Mouse (Mus musculus) mesoderm, embryonic 11.5 days (tissue): Measurements from ENCODE around the gene Cdk9.

Experiments used
- DNase-seq: peaks from one replicate; pipeline ENCODE4 v3.0.0-alpha.2; 2012; ENCODE audit warnings: low read depth, low spot score

The Cdk9 gene

DNA sequence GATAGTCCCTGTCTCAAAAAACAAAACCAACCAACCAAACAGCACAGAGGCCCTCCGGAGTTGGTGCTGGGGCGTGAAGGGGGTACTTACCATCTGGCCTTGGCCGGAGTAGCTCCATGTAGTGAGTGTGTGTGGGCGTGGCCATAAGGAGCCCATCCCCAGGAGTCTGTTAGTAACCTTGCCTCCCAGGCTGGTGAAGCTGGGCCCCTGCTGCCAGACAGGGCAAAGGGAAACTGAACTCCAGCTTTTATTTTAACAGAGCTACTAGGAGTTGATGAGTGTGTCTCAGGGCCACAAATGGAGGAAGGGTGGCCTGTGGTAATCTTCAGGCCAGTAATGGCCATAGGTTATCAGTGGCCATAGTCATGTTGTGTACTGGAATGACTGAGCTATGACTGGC lies 21.6 kb upstream of the Cdk9 start:
- DNase-seq, result no peak

- DNase-seq, result no peak
Measured at GRCm38 (mm10) chr2:32732695-32733094, 19.8 kb upstream of the Cdk9 start.

DNA sequence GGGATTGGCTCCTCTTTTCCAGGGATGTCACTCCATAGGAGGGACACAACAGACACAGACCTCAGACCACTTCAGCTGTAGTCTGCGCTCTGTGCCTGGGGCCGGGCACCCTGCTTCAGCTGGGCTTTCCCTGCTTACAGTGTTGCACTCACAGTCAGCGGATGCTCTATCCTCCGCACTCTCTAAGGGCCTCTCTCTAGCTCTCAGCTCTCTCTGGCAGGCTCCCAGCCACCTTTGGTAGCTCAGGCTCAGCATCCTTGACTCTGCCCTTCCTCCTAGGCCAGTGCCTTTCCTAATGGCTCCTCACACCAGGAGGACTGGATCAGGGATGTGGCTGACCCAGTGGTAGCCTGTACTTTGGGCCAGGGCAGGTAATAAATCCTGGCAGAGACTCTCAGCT lies 19.0 kb upstream of the Cdk9 start:
- DNase-seq, result no peak

DNA sequence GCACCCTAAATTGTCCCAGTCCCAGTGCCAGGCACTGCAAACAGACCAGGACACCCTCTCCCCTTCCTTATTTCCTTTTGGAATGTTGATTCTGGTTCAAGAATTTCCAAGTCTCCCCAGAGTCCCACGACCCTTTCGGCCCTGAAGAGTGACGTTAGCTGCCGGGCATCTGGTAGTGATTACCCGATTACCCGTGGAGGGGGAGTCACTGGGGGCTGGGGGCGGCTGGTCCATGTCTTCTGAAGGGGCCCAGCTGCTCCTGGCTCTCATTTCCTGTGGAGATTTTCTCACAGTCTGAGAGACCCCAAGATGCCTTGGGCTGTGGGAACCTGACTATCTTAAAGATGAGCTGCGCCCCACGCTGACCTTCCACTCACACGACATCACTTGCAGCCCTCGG lies 18.0 kb upstream of the Cdk9 start:
- DNase-seq, result peak; percentile 83

GRCm38 (mm10) chr2:32729547-32729946 lies 16.7 kb upstream of the Cdk9 start:
- DNase-seq, result no peak

- no peak for DNase-seq
Measured at GRCm38 (mm10) chr2:32728463-32728862, 15.6 kb upstream of the Cdk9 start.

DNA sequence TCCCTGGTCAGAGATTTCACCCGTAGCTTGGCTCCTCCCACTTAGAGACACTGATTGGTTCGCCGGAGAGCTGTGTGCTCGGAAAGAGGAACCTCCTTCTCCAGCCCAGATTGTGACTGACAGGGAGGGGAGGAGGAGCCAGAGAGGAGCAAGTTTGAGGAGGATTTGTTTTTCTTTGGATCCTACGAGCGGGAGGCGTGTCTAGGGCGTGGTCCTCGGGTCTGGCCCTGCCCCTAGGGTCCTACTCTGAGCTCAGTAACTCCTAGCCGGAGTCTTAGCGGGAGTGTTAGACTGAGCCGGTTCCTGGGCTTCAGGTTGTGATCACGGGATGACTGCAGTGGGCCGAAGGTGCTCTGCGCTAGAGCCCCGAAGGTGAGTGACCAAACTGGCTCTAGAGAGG lies 14.6 kb upstream of the Cdk9 start:
- peak; percentile 97 for DNase-seq

- DNase-seq, result no peak
Measured at GRCm38 (mm10) chr2:32724832-32725790, 12.2 kb upstream of the Cdk9 start.

GRCm38 (mm10) chr2:32724149-32724548 lies 11.3 kb upstream of the Cdk9 start:
- no peak for DNase-seq

DNA sequence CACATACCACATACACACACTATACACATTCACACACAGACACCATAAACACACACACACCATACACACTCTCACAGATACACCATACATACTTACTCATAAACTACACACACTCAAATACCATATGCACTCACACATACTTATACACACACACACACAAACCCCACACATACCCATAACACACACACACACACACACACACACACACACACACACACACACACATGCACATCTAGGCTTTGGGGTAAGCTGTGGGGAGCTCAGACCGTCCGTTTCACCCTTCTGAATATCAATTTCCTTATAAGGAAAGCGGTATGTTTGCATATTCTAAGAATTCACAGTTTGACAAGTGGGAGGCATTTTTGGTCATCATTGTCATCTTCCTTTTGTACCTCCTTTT lies 9.7 kb upstream of the Cdk9 start:
- DNase-seq, result no peak

DNA sequence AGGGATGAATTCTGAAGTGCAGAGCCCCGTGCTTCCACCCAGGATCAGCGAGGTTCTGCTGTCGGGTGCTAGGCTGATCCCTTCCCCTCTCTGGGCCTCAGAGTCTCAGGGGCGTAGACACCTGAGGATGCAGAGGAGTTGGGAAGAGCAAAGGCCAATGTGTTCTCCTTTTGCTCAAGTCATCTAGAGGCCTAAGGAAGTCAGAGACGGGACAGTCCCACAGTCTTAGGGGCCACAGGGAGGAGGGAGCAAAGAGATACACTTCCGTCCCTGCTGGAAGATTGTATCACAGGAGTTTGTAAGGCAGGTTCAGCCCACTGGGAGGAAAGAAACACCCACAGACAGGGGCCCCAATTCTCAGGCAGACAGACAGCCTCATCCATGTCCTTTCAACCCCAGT lies 9.2 kb upstream of the Cdk9 start:
- no peak for DNase-seq

GRCm38 (mm10) chr2:32720681-32721229 lies 7.9 kb upstream of the Cdk9 start, which contains the start of gene Sh2d3c:
Gene Sh2d3c (plus strand): TSS chr2:32721055.
- no peak for DNase-seq

DNA sequence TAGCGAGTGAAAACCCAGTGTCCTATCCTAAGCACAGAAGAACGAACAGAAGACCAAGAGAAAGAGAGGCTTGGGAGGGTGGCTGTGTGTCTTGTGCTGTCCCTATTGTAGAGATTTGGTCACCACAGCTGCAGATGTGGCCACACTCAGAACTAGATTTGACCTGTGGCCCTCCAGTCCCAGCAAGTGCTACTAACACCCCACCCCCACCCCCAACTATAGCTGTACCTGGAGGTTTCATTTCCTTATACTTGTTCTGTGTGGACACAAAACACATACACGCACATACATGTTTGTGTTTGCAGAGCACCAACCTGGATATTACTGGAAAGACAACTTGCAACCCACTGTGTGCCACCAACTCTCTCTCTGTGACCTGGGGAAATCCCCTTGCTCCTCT lies 7.2 kb upstream of the Cdk9 start:
- no peak for DNase-seq

GRCm38 (mm10) chr2:32718761-32719160 lies 5.9 kb upstream of the Cdk9 start:
- no peak for DNase-seq

GRCm38 (mm10) chr2:32714987-32715425 lies 2.1 kb upstream of the Cdk9 start:
- DNase-seq, result no peak

GRCm38 (mm10) chr2:32714117-32714986 lies 1.5 kb upstream of the Cdk9 start:
- no peak for DNase-seq

- peak; percentile 95 for DNase-seq
Measured at GRCm38 (mm10) chr2:32712586-32712933, 316 bp downstream of the Cdk9 start.

DNA sequence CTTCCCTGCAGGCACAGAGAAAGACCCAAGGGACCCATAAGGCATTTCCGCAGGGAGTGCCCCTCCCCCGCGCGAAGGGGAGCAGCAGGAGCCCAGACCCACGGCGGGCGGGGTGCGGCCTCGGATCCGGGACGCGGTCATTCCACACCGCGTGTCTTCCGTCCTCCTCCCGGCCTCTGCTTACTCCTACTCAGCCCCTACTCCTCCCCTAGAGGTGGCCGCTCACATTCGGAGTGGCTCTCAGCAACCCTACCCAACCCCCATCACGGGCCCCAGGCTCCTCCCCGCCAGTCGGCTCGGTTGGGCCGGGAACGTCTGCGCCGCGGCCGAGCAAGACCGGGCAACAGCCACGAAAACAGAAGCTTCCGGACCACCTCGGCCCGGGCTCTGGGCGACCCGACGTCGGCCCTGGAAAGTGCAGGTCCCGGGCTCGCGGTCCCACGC lies 746 bp downstream of the Cdk9 start:
- peak; percentile 66 for DNase-seq

DNA sequence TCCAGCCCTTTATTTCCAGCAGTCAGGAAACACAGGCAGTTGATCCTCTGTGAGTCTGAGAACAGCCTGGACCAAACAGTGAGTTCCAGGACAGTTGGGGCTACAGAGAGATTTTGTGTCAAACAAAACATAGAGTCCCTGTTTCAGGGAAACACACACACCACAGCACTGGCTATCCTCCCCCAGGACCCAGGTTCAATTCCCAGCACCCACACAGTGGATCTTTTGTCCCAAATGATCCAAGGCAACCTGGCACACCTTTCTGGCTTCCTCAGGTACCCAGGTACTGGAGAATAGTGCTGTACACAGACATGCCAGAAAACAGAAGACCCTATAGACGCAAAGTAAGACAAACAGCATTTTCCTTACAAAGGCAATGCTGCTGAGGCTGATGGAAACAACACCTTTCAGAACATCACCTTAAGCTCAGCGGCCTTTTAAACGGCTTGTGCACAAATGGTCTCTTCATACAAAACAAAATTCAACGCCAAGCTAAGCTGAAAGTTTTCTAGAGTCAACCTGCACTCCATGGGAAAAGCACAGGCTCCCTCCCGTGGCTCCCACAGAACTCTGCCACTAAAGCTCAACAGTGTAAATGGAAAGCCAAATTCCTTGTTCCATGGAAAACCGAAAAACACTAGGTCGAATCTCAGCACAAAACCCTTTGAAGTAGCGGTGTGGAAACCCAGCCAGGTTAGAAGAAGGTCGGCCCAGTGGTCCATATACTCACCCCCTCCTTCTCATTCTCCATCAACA lies 1.4 kb downstream of the Cdk9 start:
- DNase-seq, result no peak

DNA sequence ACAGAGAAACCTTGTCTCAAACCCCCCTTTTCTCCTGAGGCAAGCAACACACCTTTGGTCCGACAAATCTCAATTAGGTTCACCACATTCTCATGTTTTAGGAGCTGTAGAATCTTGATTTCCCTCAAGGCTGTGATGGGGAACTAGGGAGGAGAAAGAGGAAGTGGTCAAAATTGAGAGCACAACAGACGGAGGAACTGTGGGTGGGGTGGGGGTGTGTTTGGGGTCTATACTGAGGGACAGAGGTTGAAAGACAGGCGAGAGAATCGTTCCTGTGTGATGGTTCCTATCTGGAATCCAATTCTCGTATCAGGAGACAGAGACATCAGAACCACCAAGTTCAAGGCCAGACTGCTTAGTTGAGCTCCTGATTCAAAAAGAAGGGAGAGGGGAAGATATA lies 2.5 kb downstream of the Cdk9 start:
- no peak for DNase-seq

GRCm38 (mm10) chr2:32709521-32710137 lies 3.2 kb downstream of the Cdk9 start:
- DNase-seq, result no peak
